Mouse (Mus musculus) embryo, embryonic 11 days (tissue): ENCODE measurements around the gene Gabra3.

Source experiments
- DNase-seq: peaks from one replicate; pipeline ENCODE4 v3.0.0-alpha.2; 2015

Gabra3 gene

DNA sequence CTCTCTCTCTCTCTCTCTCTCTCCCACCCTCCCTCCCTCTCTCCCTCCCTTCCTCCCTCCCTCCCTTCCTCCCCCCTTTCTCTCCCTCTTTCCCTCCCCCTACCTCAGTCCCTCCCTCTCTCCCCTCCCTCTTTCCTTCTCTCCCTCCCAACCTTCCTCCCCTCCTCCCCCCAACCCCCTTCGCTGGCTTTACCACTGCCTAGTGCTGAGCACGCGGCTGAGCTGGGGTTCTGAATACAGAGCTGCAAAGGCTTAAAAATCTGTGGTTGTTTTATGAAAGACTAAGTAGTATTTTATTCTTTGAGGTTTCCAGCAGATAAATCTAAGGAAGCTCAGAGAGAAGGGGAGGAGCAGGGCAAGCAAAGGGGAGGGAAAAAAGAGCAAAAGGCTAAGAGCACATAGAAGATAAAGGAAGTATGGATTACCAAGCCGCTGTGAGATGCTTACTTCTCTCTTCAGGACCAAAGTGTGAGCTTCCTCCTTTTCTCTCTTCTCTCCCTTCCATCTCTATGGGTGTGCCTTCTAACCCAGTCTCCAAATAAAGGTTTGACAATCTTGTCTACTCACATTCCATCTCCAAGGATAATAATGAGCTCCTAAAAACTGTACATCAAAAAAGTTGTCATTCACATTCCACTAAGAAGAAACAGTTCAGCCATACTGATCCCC, at the start of gene Gabra3:
Gabra3 (minus strand) TSS at position 619 of the 669 bp plus-strand sequence.
- DNase-seq, result peak; percentile 45

DNA sequence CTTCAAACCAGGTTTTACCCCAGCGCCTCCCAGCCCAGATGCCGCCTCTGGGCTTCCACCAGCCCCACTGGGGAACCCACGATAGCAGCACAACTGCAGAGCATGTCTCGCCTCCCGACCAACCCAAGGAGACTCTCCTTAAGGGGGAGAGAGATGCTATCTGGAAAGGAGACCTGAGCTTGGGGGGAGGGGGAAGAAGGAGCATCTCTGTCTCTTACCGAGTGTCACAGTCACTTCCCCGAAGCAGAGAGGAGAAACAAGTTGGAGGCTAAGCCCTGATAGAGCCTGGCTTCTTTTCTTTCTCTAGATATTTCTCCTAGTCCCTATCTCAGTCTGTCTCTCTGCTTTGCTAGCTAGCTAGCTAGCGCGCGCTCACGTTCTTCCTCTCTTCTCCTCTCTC, 859 bp downstream of the Gabra3 start:
- peak; percentile 35 for DNase-seq

DNA sequence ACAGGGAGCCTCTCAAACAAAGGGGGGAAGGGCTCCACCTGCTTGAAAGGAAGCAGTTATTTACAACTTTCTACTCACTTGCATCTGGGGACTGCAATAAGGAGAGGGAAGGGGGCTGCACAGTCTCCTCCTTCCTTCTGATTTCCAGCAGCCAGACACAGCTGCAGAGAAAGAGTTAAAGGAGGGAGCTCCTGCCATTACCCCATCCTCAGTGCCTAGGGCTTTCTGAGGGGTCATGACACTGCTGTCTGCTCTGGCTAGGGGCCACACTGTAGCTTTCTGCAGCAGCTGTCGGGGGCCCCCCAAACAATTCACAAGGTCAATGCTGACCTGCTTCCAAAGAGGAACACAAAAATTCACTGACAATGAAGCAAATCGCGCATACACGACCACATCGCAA, 1.3 kb downstream of the Gabra3 start:
- DNase-seq, result no peak

DNA sequence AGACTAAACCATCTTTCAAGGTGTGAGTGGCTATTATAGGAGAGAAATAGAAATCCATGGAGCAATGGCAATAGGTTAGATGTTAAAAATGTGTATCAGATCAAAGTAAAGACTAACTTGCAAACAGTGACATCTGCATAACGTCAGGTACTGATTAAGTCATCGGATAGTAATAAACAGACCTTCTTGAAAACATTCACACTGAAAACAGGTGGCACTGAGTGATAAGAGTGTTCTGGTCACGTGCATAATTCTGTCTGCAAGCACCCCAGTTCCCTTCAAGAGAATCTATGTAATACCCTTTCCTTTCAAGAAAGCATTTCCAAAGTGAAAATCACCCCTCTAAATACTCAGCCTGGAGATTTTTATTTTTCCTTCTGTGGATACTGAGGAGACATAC, 6.0 kb downstream of the Gabra3 start:
- DNase-seq, result no peak

DNA sequence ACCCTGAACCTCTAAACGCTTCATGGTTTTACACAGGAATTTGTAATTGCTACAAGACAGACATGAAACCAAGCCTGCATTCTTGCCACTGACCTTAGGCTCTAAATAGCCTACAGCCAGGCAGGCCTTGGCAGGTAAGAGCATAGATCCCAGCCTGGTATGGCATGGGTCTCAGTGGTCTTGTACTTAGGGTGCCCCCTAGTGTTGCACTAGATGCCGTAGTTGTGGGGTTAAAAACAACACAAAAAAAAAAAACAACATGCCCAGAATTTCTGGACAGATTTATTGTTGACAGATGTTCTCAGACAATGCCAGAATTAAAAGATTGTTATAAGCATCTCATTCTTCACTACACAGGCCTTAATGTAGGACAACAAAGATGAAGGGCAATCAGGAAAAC, 12.0 kb downstream of the Gabra3 start:
- DNase-seq, result peak; percentile 24

- DNase-seq, result no peak
These were observed 159.4 kb downstream of the Gabra3 start for GRCm38 (mm10) chrX:72497284-72497683.

- no peak for DNase-seq
These were observed 166.8 kb downstream of the Gabra3 start for GRCm38 (mm10) chrX:72489806-72490205.

DNA sequence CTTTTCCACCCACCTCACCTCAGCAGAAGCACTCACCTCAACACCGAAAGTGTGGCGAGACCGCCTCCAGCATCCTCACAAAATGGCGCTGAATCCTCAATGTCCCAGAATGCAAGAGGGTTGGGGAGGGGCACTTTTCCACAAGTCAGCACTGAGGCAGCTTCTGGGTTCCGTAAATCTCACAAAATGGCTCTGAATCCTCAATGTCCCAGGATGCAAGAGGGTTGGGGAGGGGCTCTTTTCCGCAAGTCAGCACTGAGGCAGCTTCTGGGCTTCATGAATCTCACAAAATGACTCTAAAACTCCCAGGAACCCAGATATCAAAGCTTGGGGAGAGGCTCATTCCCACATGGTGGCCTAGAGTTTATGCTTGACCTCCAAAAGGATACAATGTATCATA, 269.9 kb downstream of the Gabra3 start, which contains the start of gene Magea10:
Magea10 (minus strand) TSS at position 101 of the 400 bp plus-strand sequence.
- no peak for DNase-seq
